Mouse (Mus musculus) pancreas, adult 10 weeks (tissue): ENCODE measurements around the gene Tmem181a. TPM values are rescaled to one million over a fixed set of nuclear protein-coding genes. Genes with fewer than 3 reads are reported as not detected.

Experiments used
- polyA plus RNA-seq: library from polyadenylated mRNA; stranded (reverse); fragments of 350-450 nt; fragmentation: Illumina TruSeq; extraction: RNeasy Lipid Tissue Mini Kit (QIAGEN cat#74804); gene quantifications from one replicate; pipeline ENCODE4 v1.2.3, GENCODE M21; 2015; ENCODE audit warnings: low read depth, low replicate concordance; ENCODE audit not compliant: insufficient read depth

Tmem181a gene
- polyA plus RNA-seq: 5.2 TPM

GRCm38 (mm10) chr17:6256400-6257069, at the start of gene Tmem181a:
Gene Tmem181a, plus strand, starts transcription at chr17:6256860.

GRCm38 (mm10) chr17:6317339-6317985, 60.8 kb downstream of the Tmem181a start, which contains the start of gene Dynlt1a:
Gene Dynlt1a, minus strand, starts transcription at chr17:6317500.

Other genes starting within 250 kb of the Tmem181a start
- 1.1 TPM for gene Serac1, start 177.1 kb upstream of the Tmem181a start, polyA plus RNA-seq
- 11.6 TPM for gene Gtf2h5, start 177.1 kb upstream of the Tmem181a start, polyA plus RNA-seq
- 12.4 TPM for gene Tulp4, start 150.4 kb upstream of the Tmem181a start, polyA plus RNA-seq
- gene Dynlt1a, start 60.6 kb downstream of the Tmem181a start, polyA plus RNA-seq: 0.66 TPM
- gene Dynlt1b, start 173.3 kb downstream of the Tmem181a start, polyA plus RNA-seq: 22.7 TPM